Mouse (Mus musculus): ENCODE results near the gene Oscar.

GRCm38 (mm10) chr7:3607391-3607790 is 8.6 kb downstream of the Oscar start:
- TF ChIP-seq GATA1 (IDR thresholded peaks at IDR 0.05; ENCODE audit: borderline replicate concordance, low read length) (no peak), FLI1 (IDR thresholded peaks at IDR 0.05; ENCODE audit: low read length) (no peak)
